Mouse (Mus musculus): ENCODE measurements at regions not wholly inside any gene's neighbourhood (a gene's known extent, or its start where the extent isn't known, plus 50 kb on each side); places are given as distances from the start of the nearest gene placed in this dataset.
A peak's percentile ranks its signal among the peaks of the same experiment; 100 is the strongest.

- no peak for DNase-seq (ENCODE audit: low spot score in 2 of 2)
Observed at GRCm38 (mm10) chr1:13839619-13840308, 2253.4 kb downstream of the 4930444P10Rik start.

- DNase-seq (ENCODE audit: low spot score in 2 of 2), result no peak
Observed at GRCm38 (mm10) chr1:13834860-13835840, 2258.0 kb downstream of the 4930444P10Rik start.

GRCm38 (mm10) chr1:13807786-13808185 is 2285.3 kb downstream of the 4930444P10Rik start:
- DNase-seq (ENCODE audit: low spot score in 2 of 2), result no peak

DNA sequence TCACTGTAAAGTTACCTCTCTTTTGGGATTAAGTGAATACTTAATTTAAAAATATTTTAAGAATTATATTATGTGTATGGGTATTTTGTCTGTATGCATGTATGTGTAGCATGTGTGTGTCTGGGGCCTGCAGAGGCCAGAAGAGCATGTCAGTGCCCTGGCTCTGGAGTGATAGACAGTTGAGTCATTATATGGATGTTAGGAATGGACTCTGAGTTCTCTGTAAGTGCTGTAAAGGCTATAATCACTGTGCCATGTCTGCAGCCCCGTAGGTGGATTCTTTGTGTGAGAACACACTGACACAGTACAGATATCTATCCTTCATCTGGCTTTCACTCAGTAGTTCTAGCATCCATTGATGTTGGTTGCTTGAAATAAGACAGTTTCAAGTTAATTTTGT is 2292.7 kb downstream of the 4930444P10Rik start:
- DNase-seq (ENCODE audit: low spot score in 2 of 2), result no peak

- no peak for DNase-seq (ENCODE audit: low spot score in 2 of 2)
Observed at GRCm38 (mm10) chr1:13798848-13799247, 2294.3 kb downstream of the 4930444P10Rik start.

GRCm38 (mm10) chr1:13795196-13795595 is 2297.9 kb downstream of the 4930444P10Rik start:
- DNase-seq (ENCODE audit: low spot score in 2 of 2), result no peak

- peak; percentile 87 to 89 for DNase-seq (ENCODE audit: low spot score in 2 of 2)
Observed at GRCm38 (mm10) chr1:13789318-13790085, 2303.6 kb downstream of the 4930444P10Rik start.

DNA sequence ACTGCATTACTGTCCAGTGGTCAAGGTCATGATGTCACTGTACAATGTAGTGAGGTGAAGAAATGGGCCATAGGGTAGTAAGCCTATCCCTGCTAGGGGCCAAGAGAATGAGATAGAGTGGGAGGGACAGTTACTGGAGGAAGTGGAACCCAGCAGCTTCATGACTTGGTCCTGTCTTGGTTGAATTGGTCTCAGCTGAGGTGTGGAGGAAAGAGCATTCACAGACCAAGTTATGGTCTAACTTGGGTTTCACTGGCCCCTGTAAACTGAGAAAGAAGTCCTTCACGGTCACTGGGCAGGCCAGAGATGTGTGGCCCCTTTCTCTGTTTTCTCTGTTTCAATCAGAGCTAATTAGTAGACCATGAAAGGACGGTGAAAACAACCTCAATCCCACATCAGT is 2306.1 kb downstream of the 4930444P10Rik start:
- DNase-seq (ENCODE audit: low spot score in 2 of 2), result no peak

DNA sequence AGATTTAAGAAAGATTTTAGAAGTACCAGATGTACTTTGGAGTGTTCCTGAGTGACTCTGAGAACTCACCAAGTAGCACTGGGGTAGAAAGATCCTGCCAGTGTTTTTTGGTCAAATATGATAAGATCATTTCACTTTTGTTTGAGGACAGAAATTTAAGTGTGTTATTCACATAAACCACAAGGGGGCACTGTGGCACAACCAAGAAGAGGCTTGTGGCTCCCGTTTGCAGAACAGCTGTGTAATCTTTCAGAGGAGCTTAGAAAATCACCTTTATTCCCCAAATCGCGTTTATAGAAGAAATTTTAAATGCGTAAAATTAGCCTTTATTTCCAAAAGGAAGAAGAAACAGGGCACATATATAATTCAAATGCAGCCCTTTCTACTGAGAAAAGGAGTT is 2308.7 kb downstream of the 4930444P10Rik start:
- DNase-seq (ENCODE audit: low spot score in 2 of 2), result peak; percentile 20 to 57

DNA sequence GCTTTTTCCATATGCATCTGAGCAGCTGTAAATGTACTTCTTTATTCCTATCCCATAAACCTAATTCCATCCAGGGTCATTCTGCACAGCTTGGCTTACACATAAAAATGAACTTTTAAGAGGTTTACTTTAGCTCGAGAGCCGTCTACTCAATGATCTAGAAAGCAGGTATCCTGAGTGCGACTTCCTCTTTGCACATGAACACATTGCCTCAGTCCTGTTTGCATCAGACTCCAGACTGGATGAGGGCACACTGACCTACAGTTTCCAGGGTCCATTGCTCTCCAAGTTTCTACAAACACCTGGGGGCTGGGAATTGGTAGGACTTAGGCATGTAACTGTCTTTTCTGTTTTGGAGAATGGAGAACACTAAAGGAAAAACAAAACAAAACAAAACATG is 2310.5 kb downstream of the 4930444P10Rik start:
- no peak for DNase-seq (ENCODE audit: low spot score in 2 of 2)

DNA sequence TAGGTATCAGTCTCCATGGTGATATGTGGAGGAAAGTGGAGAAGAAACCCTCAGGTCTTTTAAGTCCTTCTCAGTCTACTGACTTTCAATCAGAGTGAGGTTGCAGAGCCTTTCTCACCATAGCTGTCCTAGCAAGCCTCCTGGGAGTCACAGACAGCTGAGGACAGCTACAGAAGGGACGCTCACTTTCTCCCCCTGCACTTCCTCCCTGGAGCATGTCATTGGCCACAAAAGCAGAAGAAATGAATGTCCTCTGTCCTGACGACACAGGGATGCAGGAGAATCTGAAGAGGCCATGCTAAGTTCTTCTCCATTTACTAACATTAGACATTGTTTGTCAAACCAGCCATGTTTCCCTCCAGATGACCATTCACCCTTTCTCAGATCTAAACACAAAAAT is 2321.0 kb downstream of the 4930444P10Rik start:
- no peak for DNase-seq (ENCODE audit: low spot score in 2 of 2)

- no peak for DNase-seq (ENCODE audit: low spot score in 2 of 2)
Observed at GRCm38 (mm10) chr1:13771014-13771463, 2322.1 kb downstream of the 4930444P10Rik start.

GRCm38 (mm10) chr1:13752479-13752878 is 2338.6 kb downstream of the A830018L16Rik start:
- no peak for DNase-seq (ENCODE audit: low spot score in 2 of 2)

- DNase-seq (ENCODE audit: low spot score in 2 of 2), result no peak
Observed at GRCm38 (mm10) chr1:13751381-13751780, 2337.5 kb downstream of the A830018L16Rik start.
